Mouse (Mus musculus) lung, embryonic 15.5 days (tissue): ENCODE results near the gene Pih1d2. TPM values are rescaled to one million over a fixed set of nuclear protein-coding genes. Genes with fewer than 3 reads are reported as not detected.

Experiments used
- ATAC-seq: fragments of 200-750 bp; cut with Nextera tagmentation; 2 replicates; pipeline ENCODE4 v1.8.0; 2017; ENCODE audit warnings: moderate number of reproducible peaks, borderline replicate concordance; ENCODE audit not compliant: low FRiP score, low TSS enrichment; ENCODE audit errors: extremely low read depth
- H3K27ac ChIP-seq: fragments of 300-500 bp; sonication (generic); 2 replicates; pipeline ENCODE4 v1.5.1; 2015; ENCODE audit warnings: moderate library complexity, mild to moderate bottlenecking, inconsistent platforms
- H3K27me3 ChIP-seq: fragments of 300-500 bp; sonication (generic); 2 replicates; pipeline ENCODE4 v1.6.1; 2015; ENCODE audit warnings: inconsistent platforms
- H3K36me3 ChIP-seq: fragments of 300-500 bp; sonication (generic); 2 replicates; pipeline ENCODE4 v1.6.1; 2015; ENCODE audit warnings: inconsistent platforms
- H3K4me1 ChIP-seq: fragments of 300-500 bp; sonication (generic); 2 replicates; pipeline ENCODE4 v1.6.1; 2015; ENCODE audit warnings: inconsistent platforms
- H3K4me2 ChIP-seq: fragments of 300-500 bp; sonication (generic); 2 replicates; pipeline ENCODE4 v1.6.1; 2015; ENCODE audit warnings: inconsistent platforms, mild to moderate bottlenecking, moderate library complexity
- H3K4me3 ChIP-seq: fragments of 300-500 bp; sonication (generic); 2 replicates; pipeline ENCODE4 v1.5.1; 2015; ENCODE audit warnings: mild to moderate bottlenecking, inconsistent platforms
- H3K9ac ChIP-seq: fragments of 300-500 bp; sonication (generic); 2 replicates; pipeline ENCODE4 v1.6.1; 2015; ENCODE audit warnings: inconsistent platforms
- H3K9me3 ChIP-seq: fragments of 300-500 bp; sonication (generic); 2 replicates; pipeline ENCODE4 v1.6.1; 2016; ENCODE audit warnings: inconsistent platforms
- WGBS: fragments of 180-500 bp; shearing (Covaris S2); methylation state at CpG from one replicate; pipeline ENCODE4 v1.1.7; 2015; 5-methylcytosine and 5-hydroxymethylcytosine counted together
- polyA plus RNA-seq: library from polyadenylated mRNA; unstranded; fragments of >200 nt; fragmentation: Nextera tagmentation; extraction: Ambion mirVana; gene quantifications from 2 replicates; pipeline ENCODE4 v1.2.1, GENCODE M21; 2015

Gene Pih1d2
- polyA plus RNA-seq, 1 experiment from 2014 or later: 7.1 TPM

DNA sequence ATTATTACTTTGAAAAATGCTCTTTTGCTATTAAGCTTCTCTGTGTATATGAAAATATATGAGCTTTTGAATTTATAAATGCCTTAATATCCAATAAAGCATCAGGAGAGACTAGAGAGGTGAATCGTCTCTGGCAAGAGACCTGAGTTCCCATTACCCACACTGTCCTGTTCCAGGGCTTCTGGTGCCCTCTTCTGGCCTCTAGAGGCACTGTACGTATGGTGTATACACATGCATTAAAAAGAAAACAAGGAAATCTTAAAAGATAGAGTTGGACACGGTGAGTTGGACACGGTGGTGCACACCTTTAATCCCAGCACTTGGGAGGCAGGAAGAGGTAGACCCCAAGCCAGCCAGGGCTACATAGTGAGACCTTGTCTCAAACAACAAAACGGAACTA, 53.6 kb downstream of the Pih1d2 start:
- WGBS: 27% methylated on average over 5 of the region's 5 CpGs
- no peaks in the 10 kb centered on the region for H3K27me3 ChIP-seq
- H3K4me1 ChIP-seq: no peaks in the 10 kb centered on the region
- no peaks in the 10 kb centered on the region for H3K9me3 ChIP-seq
- no peak for ATAC-seq
- no peak overlapping the region for H3K27ac ChIP-seq
- H3K36me3 ChIP-seq: no peaks in the 10 kb centered on the region
- no peak overlapping the region for H3K4me2 ChIP-seq
- H3K9ac ChIP-seq: no peak overlapping the region
- no peak overlapping the region for H3K4me3 ChIP-seq

Other genes with a start within 250 kb of the Pih1d2 start
- gene Plet1, start 122.8 kb upstream of the Pih1d2 start, polyA plus RNA-seq: 1.6 TPM in 2 replicates
- 70.4 and 71.2 TPM in 2 replicates for gene Pts, start 88.6 kb upstream of the Pih1d2 start, polyA plus RNA-seq
- 5.6 and 6.5 TPM in 2 replicates for gene Il18, start 62.5 kb upstream of the Pih1d2 start, polyA plus RNA-seq
- gene Bco2, start 62.1 kb upstream of the Pih1d2 start, polyA plus RNA-seq: 0.13 and 0.20 TPM in 2 replicates
- not detected in 2 replicates for gene Tex12, start 56.0 kb upstream of the Pih1d2 start, polyA plus RNA-seq
- gene Sdhd, start 13.5 kb upstream of the Pih1d2 start, polyA plus RNA-seq: 305 and 310 TPM in 2 replicates
- 176 and 188 TPM in 2 replicates for gene Timm8b, start 13.4 kb upstream of the Pih1d2 start, polyA plus RNA-seq
- gene Nkapd1, start 143 bp downstream of the Pih1d2 start, polyA plus RNA-seq: 19.1 and 21.6 TPM in 2 replicates
- gene Dlat, start 42.5 kb downstream of the Pih1d2 start, polyA plus RNA-seq: 42.4 and 42.5 TPM in 2 replicates
- gene Dixdc1, start 122.2 kb downstream of the Pih1d2 start, polyA plus RNA-seq: 7.4 and 7.8 TPM in 2 replicates
- 13.2 and 16.2 TPM in 2 replicates for gene 2310030G06Rik, start 129.2 kb downstream of the Pih1d2 start, polyA plus RNA-seq
- gene Cryab, start 134.0 kb downstream of the Pih1d2 start, polyA plus RNA-seq: 111 and 131 TPM in 2 replicates
- 14.5 and 16.4 TPM in 2 replicates for gene Hspb2, start 135.0 kb downstream of the Pih1d2 start, polyA plus RNA-seq
- 11.3 and 12.2 TPM in 2 replicates for gene Fdxacb1, start 150.9 kb downstream of the Pih1d2 start, polyA plus RNA-seq
- 38.9 and 39.5 TPM in 2 replicates for gene Alg9, start 157.7 kb downstream of the Pih1d2 start, polyA plus RNA-seq
- gene 1110032A03Rik, start 158.2 kb downstream of the Pih1d2 start, polyA plus RNA-seq: 31.7 and 35.8 TPM in 2 replicates
- 62.1 and 66.1 TPM in 2 replicates for gene Ppp2r1b, start 228.0 kb downstream of the Pih1d2 start, polyA plus RNA-seq